8 mouse cellular contexts compared by ENCODE assay signal in the genomic region with DNA sequence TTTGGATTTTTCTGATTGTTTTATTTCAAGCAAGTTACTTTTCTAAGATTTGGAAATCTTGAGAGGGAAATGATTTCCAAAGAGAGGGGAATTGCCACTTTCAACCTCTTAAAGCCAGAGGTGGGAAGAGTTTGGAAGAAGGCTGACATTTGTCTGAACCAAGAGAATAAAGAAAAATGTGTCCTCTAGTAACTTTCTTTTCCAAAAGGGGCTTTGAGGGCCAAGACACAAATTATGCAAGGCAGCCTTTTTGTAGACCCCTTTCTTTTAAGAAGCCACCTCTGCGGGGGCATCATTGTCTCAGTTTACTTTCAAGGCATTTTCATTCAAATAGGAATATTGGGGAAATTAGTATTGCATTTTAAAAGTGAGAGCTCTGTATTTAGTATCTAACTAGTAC. TPM values are rescaled to one million over a fixed set of nuclear protein-coding genes. Genes with fewer than 3 reads are reported as not detected.
DNase-seq lines count a peak whose midpoint lies in the region; ATAC-seq lines count a peak whose summit lies in the region.

No protein-coding gene starts in this region.

- intact Hi-C loops in heart, postnatal 36 days (cut with DNase I), result loop anchor here (5.0 kb wide), 1 partner anchor 45 kb away; no protein-coding TSS in a partner anchor

- peaks cover 32% of the 10 kb centered on the region for H3K36me3 ChIP-seq in heart, embryonic 12.5 days
- peaks cover 14% of the 10 kb centered on the region for H3K36me3 ChIP-seq in hindbrain, embryonic 13.5 days
- H3K36me3 ChIP-seq in midbrain, embryonic 11.5 days (ENCODE audit: control insufficient read depth, insufficient read depth, low read length), result no peaks in the 10 kb centered on the region

- ATAC-seq in heart, embryonic 12.5 days (ENCODE audit: insufficient number of reproducible peaks, low FRiP score), result no peak
- ATAC-seq in hindbrain, embryonic 13.5 days (ENCODE audit: low FRiP score), result no peak
- no peak for ATAC-seq in midbrain, embryonic 11.5 days (ENCODE audit: low FRiP score)
- no peak for ATAC-seq in frontal cortex, adult (ENCODE audit: low TSS enrichment)

- no peak for DNase-seq in heart, postnatal 36 days
- peak; percentile 29 for DNase-seq in embryo, embryonic 11 days
- DNase-seq in midbrain, embryonic 11.5 days (ENCODE audit: low spot score, missing footprints), result peak; percentile 89
- DNase-seq in gastrocnemius, postnatal 25 days, result no peak
- no peak for DNase-seq in spleen, postnatal 14 days (ENCODE audit: low spot score in 2 of 2)

- WGBS in heart, embryonic 12.5 days, result 0% methylated on average over 1 of the region's 1 CpGs
- 0% methylated on average over 1 of the region's 1 CpGs for WGBS in hindbrain, embryonic 13.5 days
- WGBS in midbrain, embryonic 11.5 days, result 0% methylated on average over 1 of the region's 1 CpGs

- H3K9ac ChIP-seq in heart, embryonic 12.5 days, result peak overlapping the region; percentile 100
- H3K9ac ChIP-seq in hindbrain, embryonic 13.5 days, result peak overlapping the region; percentile 100
- H3K9ac ChIP-seq in midbrain, embryonic 11.5 days (ENCODE audit: low read length), result peak overlapping the region; percentile 82

- no peaks in the 10 kb centered on the region for H3K9me3 ChIP-seq in heart, embryonic 12.5 days (replicated peaks)
- no peaks in the 10 kb centered on the region for H3K9me3 ChIP-seq in hindbrain, embryonic 13.5 days
- no peaks in the 10 kb centered on the region for H3K9me3 ChIP-seq in midbrain, embryonic 11.5 days (ENCODE audit: control insufficient read depth, low read length)

- peaks cover 21% of the 10 kb centered on the region for H3K4me1 ChIP-seq in heart, embryonic 12.5 days (replicated peaks)
- peaks cover 37% of the 10 kb centered on the region for H3K4me1 ChIP-seq in hindbrain, embryonic 13.5 days (replicated peaks)
- peaks cover 42% of the 10 kb centered on the region for H3K4me1 ChIP-seq in midbrain, embryonic 11.5 days (ENCODE audit: control insufficient read depth, insufficient read depth, low read length)

- no peaks in the 10 kb centered on the region for H3K27me3 ChIP-seq in heart, embryonic 12.5 days (replicated peaks)
- no peaks in the 10 kb centered on the region for H3K27me3 ChIP-seq in hindbrain, embryonic 13.5 days
- peaks cover 2% of the 10 kb centered on the region; the same call in 1 of the 2 replicates for H3K27me3 ChIP-seq in midbrain, embryonic 11.5 days (ENCODE audit: control insufficient read depth, insufficient read depth, low read length)

- H3K4me3 ChIP-seq in heart, embryonic 12.5 days, result peak overlapping the region; percentile 68
- H3K4me3 ChIP-seq in hindbrain, embryonic 13.5 days, result peak overlapping the region; percentile 85
- H3K4me3 ChIP-seq in midbrain, embryonic 11.5 days (ENCODE audit: low read depth, low read length), result peak overlapping the region; percentile 66

- H3K27ac ChIP-seq in heart, embryonic 12.5 days (ENCODE audit: poor library complexity, severe bottlenecking), result peak overlapping the region; percentile 93
- peak overlapping the region; percentile 100 for H3K27ac ChIP-seq in hindbrain, embryonic 13.5 days
- H3K27ac ChIP-seq in midbrain, embryonic 11.5 days (ENCODE audit: low read depth, low read length), result no peak overlapping the region

- peak overlapping the region; percentile 100 for H3K4me2 ChIP-seq in heart, embryonic 12.5 days
- H3K4me2 ChIP-seq in hindbrain, embryonic 13.5 days, result peak overlapping the region; percentile 89
- H3K4me2 ChIP-seq in midbrain, embryonic 11.5 days, result peak overlapping the region; percentile 95

RNA-seq across cellular contexts. Expression of a gene that starts 1.5 kb away (rescaled TPM):
- 75.9 and 81.4 TPM in 2 replicates for polyA plus RNA-seq in heart, embryonic 12.5 days (2016; fragmentation: Nextera tagmentation; extraction: Ambion mirVana)
- 10 to 100 TPM; 22.4 to 31.4 TPM for total RNA-seq in heart, postnatal 36 days (2021)
- 211 and 212 TPM in 2 replicates for polyA plus RNA-seq in hindbrain, embryonic 13.5 days (2015; fragmentation: Nextera tagmentation; extraction: Ambion mirVana)
- 39.4 and 39.6 TPM in 2 replicates for polyA plus RNA-seq in midbrain, embryonic 11.5 days (2014; fragmentation: Nextera tagmentation; extraction: Ambion mirVana)
- total RNA-seq in gastrocnemius, postnatal 25 days (2021), result 1 to 10 TPM; 2.7 to 4.0 TPM

Comparison
In these comparisons a context has a peak if more than half of its experiments do, and no peak if none do; other contexts are left out.
1. DNase-seq: peak in embryo, embryonic 11 days (single experiment) and midbrain, embryonic 11.5 days (single experiment); none in heart, postnatal 36 days (0 of 2), gastrocnemius, postnatal 25 days (single experiment) and spleen, postnatal 14 days (0 of 2).
2. Peak in every context shown above with its lines, with median percentiles within 50 percentile points of each other: H3K4me2 ChIP-seq, H3K4me3 ChIP-seq and H3K9ac ChIP-seq.